Mouse (Mus musculus): ENCODE measurements at regions not wholly inside any gene's neighbourhood (a gene's known extent, or its start where the extent isn't known, plus 50 kb on each side); places are given as distances from the start of the nearest gene placed in this dataset.

DNA sequence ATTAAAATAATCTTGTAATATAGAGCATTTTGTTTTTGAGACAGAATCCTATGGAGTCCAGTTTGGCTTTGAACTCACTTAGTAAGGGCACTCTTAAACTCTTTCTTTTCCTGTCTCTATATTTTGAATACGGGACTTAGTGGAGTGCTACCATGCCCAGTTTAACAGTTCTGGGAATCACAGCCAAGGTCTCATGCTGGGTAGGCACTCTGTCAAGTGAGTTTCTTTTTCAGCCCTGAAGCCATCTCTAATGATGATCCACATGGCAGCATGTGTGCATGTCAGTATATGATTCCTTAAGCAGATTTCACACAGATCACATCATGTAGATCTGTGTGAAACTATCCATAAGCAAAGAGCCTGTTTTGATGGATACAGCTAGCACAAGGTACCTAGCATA, 113.6 kb upstream of the Rnd3 start:
- TF ChIP-seq CTCF (IDR thresholded peaks at IDR 0.05; ENCODE audit: control insufficient read depth, insufficient read depth, insufficient read length) = no peak
- no peak for TF ChIP-seq MYOG (IDR thresholded peaks at IDR 0.05; ENCODE audit: control insufficient read depth, extremely low read depth, insufficient read length)
- TF ChIP-seq USF1 (IDR thresholded peaks at IDR 0.05; ENCODE audit: low read depth) = no peak

Data from C2C12 (cell line).